ENCODE assay signal across 8 mouse cellular contexts in genomic region chr16:25374775-25375174, GRCm38 (mm10).
A peak's percentile ranks its signal among the peaks of the same experiment; 100 is the strongest.
DNase-seq lines count a peak whose midpoint lies in the region; TF ChIP-seq lines count a peak whose summit lies in the region.

No protein-coding gene starts in this region.

- no peaks in the 10 kb centered on the region for H3K36me3 ChIP-seq in testis, adult 2 months (ENCODE audit: control insufficient read depth, insufficient read depth, low read length)

- TF ChIP-seq POLR2A in testis, adult 2 months (IDR thresholded peaks at IDR 0.05; ENCODE audit: control insufficient read depth, low read depth, low read length), result no peak

- TF ChIP-seq CTCF in testis, adult 2 months (IDR thresholded peaks at IDR 0.05; ENCODE audit: control insufficient read depth, insufficient read depth, insufficient replicate concordance, low read depth, low read length), result peak; percentile 28; the same call in 1 of the 2 replicates

- H3K27me3 ChIP-seq in testis, adult 2 months (ENCODE audit: control insufficient read depth, insufficient read depth, low read length), result no peaks in the 10 kb centered on the region

- H3K4me1 ChIP-seq in testis, adult 2 months (ENCODE audit: control insufficient read depth, insufficient read depth, low read length), result peaks cover 5% of the 10 kb centered on the region; the same call in 1 of the 2 replicates

- intact Hi-C loops in gastrocnemius, postnatal 14 days (cut with DNase I; ENCODE audit: low total_unique reads), result loop anchor here (5.0 kb wide), 1 partner anchor 578 kb away; no protein-coding TSS in a partner anchor

- DNase-seq in gastrocnemius, postnatal 14 days, result peak; percentile 10
- DNase-seq in gastrocnemius, postnatal 25 days, result no peak
- DNase-seq in testis, postnatal 14 days (ENCODE audit: low spot score), result no peak
- DNase-seq in kidney, adult 9 months, result peak; percentile 55
- peak; percentile 12 for DNase-seq in retina, postnatal 1 day
- no peak for DNase-seq in adrenal gland, adult 8-10 months
- DNase-seq in ovary, postnatal 10 days (ENCODE audit: low spot score), result no peak

- H3K27ac ChIP-seq in testis, adult 2 months (ENCODE audit: control insufficient read depth, insufficient read depth, low read depth, low read length), result no peak overlapping the region

- no peak overlapping the region for H3K4me3 ChIP-seq in testis, adult 2 months (ENCODE audit: control insufficient read depth, low read depth, low read length)

Comparison
In these comparisons a context has a peak if more than half of its experiments do, and no peak if none do; other contexts are left out.
1. DNase-seq: peak in gastrocnemius, postnatal 14 days (single experiment), kidney, adult 9 months (single experiment) and retina, postnatal 1 day (single experiment); none in gastrocnemius, postnatal 25 days (single experiment), testis, postnatal 14 days (single experiment), adrenal gland, adult 8-10 months (single experiment) and ovary, postnatal 10 days (single experiment).